Mouse (Mus musculus): ENCODE data around the gene Tatdn3.

The Tatdn3 gene

DNA sequence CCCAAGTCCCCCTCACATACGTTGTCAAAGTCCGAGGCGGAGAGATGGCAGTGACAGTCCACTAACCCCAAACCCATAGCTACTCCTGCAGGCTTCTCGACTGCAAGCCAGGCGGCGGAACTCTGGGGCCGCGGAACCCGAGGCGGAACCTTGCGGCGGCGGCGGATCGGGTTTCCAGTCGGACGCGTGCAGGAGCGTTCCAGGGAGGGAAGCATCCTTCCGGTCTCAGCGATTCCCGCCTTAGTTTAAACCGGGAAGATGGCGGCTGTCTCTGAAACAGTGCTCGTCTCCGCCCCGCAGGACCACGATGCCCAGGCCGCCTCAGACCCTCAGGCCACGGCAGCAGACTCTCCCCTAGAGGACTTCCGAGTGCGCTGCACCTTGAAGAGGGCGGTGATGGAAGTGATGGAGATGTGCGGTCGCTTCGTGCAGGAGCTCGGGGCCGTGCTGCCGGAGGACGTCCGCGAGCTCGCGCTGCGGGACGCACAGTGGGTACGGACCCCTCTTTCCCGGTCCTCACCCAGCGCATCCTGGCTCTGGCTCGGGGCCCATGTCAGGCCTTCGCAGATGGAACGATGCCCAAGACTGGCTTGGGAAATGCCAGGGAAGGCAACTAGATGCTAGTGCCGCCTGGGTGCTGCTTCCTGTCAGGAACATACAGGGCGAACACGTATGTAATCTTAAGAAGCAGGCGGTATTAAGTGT, at the start of gene Tatdn3, which contains the start of gene Nsl1:
TSS of gene Tatdn3 (minus strand) at position 152 of the 705 bp plus-strand sequence.
TSS of gene Nsl1 (plus strand) at position 232 of the 705 bp plus-strand sequence.
- in situ Hi-C loops (cut with MboI, MseI), result loop anchor here (10.0 kb wide), 1 partner anchor 382 kb away; no protein-coding TSS in a partner anchor

GRCm38 (mm10) chr1:191111146-191111545, 48.4 kb upstream of the Tatdn3 start:
- in situ Hi-C loops (cut with MboI, MseI), result no loop called here

- in situ Hi-C loops (cut with MboI, MseI), result no loop called here
These were observed 47.2 kb upstream of the Tatdn3 start for GRCm38 (mm10) chr1:191109907-191110306.

DNA sequence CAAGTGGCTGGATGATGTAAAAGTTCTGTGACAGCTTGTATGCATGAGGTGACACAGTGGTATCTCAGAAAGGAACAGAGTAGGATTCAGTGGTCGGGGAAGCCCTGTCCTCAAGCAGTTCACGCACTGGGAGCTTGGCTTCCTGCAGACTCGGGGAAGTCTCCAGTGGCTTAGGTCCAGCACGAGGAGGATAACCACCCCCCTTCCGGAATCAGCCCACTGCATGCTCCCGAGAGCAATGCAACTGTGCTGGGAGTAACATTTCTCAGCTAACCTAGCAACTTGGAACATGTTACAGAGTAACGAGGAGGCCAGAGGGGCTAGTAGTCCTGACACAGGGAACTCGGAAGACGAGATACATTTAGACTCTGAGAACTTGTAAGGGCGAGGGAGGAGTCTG, 44.6 kb upstream of the Tatdn3 start:
- in situ Hi-C loops (cut with MboI, MseI), result no loop called here

- in situ Hi-C loops (cut with MboI, MseI), result no loop called here
These were observed 42.5 kb upstream of the Tatdn3 start for GRCm38 (mm10) chr1:191105246-191105645.

GRCm38 (mm10) chr1:191102730-191103370, 40.1 kb upstream of the Tatdn3 start:
- in situ Hi-C loops (cut with MboI, MseI), result no loop called here

- in situ Hi-C loops (cut with MboI, MseI), result loop anchor here (5.0 kb wide), 1 partner anchor 77 kb away; no protein-coding TSS in a partner anchor
These were observed 37.1 kb upstream of the Tatdn3 start for GRCm38 (mm10) chr1:191099772-191100291.

DNA sequence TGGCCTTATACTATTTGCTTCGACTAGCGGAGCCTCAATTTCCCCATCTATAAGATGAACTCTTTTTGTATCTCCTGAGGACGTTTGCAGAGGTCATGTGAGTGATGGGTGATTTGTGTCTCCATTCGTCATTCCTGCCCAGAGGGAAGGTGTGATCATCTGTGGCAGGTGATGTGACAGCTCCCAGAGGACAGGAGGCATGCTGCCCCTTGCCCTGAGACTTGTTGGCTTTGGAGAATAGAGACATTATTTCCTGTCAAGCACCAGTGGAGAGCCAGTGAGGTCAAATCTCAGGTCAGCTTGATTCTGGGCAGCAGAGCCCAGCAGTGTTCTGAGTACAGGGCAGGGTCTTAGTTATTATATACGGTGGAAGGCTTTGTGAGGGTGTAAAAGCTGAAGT, 36.4 kb upstream of the Tatdn3 start:
- in situ Hi-C loops (cut with MboI, MseI), result loop anchor here (5.0 kb wide), 1 partner anchor 78 kb away; no protein-coding TSS in a partner anchor

- in situ Hi-C loops (cut with MboI, MseI), result loop anchor here (5.0 kb wide), 1 partner anchor 79 kb away; no protein-coding TSS in a partner anchor
These were observed 35.3 kb upstream of the Tatdn3 start, which contains the start of gene Batf3 for GRCm38 (mm10) chr1:191097802-191098747. Gene Batf3 (plus strand): TSS chr1:191097847.

DNA sequence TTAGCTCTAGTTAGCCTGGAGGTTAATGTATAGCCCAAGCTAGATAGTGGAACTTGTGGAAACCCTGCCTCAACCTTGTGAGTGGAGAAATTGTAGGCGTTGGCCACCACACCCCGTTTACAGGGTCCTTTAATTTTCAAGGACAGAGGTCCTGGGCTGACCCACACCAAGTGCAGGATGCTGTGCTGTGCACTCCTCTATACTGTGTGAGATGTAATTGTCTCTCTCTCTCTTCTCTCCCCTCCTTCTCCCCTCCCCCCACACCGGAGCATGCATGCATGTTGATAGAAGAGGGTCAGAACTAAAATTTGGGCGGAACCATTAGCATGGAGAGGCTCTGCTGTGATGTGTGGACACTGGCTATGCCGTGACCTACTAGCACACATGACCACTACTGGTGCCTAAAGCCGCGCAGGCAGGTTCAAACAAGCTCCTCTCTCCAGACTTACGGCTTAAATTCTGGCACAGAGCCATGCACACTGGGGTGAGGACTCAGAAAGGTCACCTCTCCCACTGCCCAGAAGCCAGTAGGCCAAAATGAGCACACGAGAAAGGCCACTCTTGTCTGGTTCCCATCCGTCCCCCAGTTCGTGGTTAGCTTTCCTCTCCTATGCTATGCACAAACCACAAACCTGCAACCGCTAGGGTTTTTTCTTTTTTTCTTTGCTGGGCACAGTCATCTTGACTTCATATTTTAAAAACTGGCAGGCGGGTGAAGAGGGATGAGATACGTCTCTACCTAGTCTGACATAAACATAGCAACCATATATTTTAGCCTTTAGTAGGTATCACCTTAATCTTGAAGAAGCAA, 34.3 kb upstream of the Tatdn3 start:
- in situ Hi-C loops (cut with MboI, MseI), result loop anchor here (5.0 kb wide), 1 partner anchor 80 kb away; no protein-coding TSS in a partner anchor

DNA sequence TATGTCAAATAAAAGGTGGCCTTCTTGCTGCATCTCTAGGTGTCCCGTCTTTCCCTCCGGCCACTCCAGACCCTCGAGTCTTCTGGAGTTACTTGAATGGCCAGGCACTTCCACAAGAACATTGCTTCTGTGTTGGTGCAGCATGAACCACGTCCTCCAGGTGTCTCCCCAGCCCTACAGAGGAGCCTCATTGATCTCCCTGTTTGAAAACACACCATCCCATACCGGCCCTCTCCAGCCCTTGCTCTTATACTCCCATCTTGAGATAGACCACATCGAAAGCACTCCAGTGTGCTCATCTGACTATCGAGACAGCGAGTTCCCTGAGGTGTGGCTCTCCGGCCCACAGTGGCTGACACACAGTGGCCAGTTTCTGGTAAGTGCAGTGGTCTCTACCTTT, 32.3 kb upstream of the Tatdn3 start:
- in situ Hi-C loops (cut with MboI, MseI), result loop anchor here (5.0 kb wide), 1 partner anchor 82 kb away; no protein-coding TSS in a partner anchor

DNA sequence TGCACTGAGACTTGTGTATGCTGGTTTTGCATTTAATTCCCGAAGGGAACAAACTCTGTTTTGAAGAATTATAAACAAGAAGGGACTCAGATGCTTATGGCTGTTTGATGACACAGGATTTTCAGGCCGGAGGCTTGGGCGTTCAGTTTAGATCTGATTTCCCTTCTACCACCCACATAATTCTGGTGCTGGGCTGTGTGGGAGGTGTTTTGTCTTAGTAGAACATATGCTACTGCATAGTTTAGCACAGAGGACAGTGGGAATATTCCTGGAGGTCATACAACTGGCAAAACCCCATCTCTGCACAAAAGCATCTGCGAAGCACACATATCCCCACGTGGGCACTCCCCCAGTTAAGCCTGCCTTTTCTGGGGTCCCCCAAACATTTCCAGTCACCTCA, 30.8 kb upstream of the Tatdn3 start:
- in situ Hi-C loops (cut with MboI, MseI), result loop anchor here (5.0 kb wide), 1 partner anchor 189 kb away; no protein-coding TSS in a partner anchor

DNA sequence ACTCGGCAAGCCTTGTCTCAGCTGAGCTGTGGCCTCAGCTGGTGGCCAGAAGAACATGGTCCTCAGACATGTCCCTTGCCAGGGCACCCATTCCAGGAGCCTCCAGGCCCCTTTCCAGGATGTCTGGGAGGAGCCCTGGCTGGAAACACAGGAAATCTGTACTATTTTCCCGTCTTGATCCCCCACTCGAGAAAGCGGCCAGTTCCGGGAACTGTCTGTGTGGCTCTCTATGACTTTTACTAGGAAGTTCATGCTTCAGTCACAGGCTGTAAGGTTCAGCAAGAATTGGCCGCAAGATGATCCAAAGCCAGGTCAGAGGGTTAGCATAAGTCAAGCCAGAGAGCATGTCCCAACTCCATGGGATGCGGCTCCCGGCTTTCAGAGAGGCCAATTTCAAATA, 29.3 kb upstream of the Tatdn3 start:
- in situ Hi-C loops (cut with MboI, MseI), result loop anchor here (5.0 kb wide), 1 partner anchor 190 kb away; no protein-coding TSS in a partner anchor

DNA sequence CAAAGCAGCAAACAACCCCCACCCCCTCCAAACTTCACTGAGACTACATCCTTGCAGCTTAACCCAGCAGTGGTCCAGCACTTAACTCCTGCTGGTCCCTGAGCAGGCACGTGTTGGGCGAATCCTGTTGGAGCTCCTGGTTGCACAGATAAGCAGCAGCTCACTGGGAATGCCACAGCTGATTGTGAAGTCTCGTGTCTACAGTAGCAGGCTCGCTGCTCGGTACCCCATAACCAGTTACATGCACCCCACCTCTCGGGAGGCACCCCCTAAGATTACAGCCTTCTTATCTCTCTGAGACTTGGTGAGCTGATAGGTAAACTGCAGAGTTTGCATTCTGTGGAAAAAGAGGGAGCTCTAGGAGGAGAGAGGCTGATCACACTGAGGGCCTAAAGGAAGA, 26.6 kb upstream of the Tatdn3 start:
- in situ Hi-C loops (cut with MboI, MseI), result loop anchor here (5.0 to 10.0 kb wide), 2 partner anchors 38 to 145 kb away; no protein-coding TSS in a partner anchor

DNA sequence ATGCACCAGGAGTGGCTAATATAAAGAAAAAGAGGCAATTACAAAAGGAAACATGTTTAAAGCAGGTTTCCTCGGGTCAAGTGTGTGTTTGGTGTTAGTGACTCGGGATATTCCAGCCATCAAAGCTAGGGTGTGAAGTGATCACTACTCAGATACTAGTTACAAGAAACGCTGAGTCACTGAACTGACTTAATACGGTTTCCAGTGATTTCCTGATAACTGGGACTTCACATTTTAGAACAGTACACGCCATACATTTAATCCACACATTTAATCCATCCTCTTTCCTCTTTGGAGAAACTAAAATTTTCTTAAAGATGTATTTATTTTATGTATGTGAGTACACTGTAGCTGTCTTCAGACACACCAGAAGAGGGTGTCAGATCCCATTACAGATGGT, 25.2 kb upstream of the Tatdn3 start:
- in situ Hi-C loops (cut with MboI, MseI), result loop anchor here (5.0 to 10.0 kb wide), 2 partner anchors 39 to 143 kb away; no protein-coding TSS in a partner anchor

DNA sequence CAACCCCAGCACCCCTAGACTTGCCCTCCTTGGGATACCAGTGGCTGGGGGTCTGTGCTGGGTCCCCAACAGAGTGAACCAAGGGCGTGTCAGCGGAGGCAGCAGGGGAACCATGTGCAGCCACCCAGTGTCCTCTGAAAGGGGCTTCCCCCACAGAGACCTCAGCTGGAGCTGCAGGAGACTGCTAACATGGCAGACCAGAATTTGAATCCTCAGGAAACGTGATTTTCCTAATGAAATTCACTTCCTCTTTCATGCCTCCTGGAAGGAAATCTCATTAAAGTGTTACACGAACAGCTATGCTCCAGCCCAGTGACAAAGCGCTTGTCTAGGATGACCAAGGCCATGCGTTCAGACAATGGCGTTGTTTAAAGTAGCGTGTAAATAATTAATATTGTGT, 24.2 kb upstream of the Tatdn3 start:
- in situ Hi-C loops (cut with MboI, MseI), result loop anchor here (5.0 to 10.0 kb wide), 2 partner anchors 40 to 142 kb away; no protein-coding TSS in a partner anchor

DNA sequence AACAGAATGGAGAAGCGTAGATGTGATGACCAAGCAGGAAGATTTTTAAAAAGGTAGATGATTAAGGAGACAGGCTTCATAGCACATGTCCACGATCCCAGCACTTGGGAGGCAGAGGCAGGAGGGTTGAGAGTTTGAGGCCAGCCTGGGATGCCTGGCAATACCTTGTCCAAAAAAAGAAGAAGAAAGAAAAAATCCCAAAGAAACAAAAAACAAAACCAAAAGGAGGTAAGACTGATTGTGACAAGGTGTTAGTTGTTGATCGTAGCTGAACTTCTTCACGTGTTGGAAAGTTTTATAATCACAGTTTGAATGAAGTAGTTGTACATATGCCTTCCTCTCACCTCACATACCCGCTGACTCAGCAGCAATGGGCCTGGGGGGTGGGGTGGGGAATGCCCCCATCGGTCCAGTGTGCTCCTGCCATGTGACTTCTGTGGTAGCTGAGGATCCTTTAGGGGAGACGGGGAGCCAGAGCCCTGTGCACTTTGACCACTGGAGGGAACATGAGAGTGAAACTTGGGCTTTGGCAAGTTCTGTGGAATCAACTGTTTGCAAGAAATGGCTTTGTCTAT, 23.7 kb upstream of the Tatdn3 start:
- in situ Hi-C loops (cut with MboI, MseI), result loop anchor here (5.0 to 10.0 kb wide), 2 partner anchors 41 to 142 kb away; no protein-coding TSS in a partner anchor

- in situ Hi-C loops (cut with MboI, MseI), result loop anchor here (5.0 to 10.0 kb wide), 2 partner anchors 42 to 141 kb away; no protein-coding TSS in a partner anchor
These were observed 22.9 kb upstream of the Tatdn3 start for GRCm38 (mm10) chr1:191085597-191085996.

- in situ Hi-C loops (cut with MboI, MseI), result loop anchor here (5.0 to 10.0 kb wide), 2 partner anchors 42 to 140 kb away; no protein-coding TSS in a partner anchor
These were observed 22.3 kb upstream of the Tatdn3 start for GRCm38 (mm10) chr1:191084951-191085559.
